Mouse (Mus musculus) liver, embryonic 11.5 days (tissue): ENCODE measurements around the gene Ube2f. TPM values are rescaled to one million over a fixed set of nuclear protein-coding genes. Genes with fewer than 3 reads are reported as not detected.

Source experiments
- ATAC-seq: fragments of 200-750 bp; cut with Nextera tagmentation; replicated peaks from 2 replicates; pipeline ENCODE4 v1.8.0; 2017; ENCODE audit warnings: moderate number of reproducible peaks, mild to moderate bottlenecking, moderate TSS enrichment, moderate library complexity; ENCODE audit not compliant: low FRiP score
- DNase-seq: peaks from one replicate; pipeline ENCODE4 v3.0.0-alpha.2; 2017; ENCODE audit warnings: low spot score
- H3K27ac ChIP-seq: fragments of 300-500 bp; sonication (generic); 2 replicates; pipeline ENCODE4 v1.5.1; 2014; ENCODE audit warnings: mild to moderate bottlenecking, low read depth, low read length, control low read depth
- H3K27me3 ChIP-seq: fragments of 300-500 bp; sonication (generic); replicated peaks from 2 replicates; pipeline ENCODE4 v1.6.1; 2014; ENCODE audit warnings: low read length, mixed read lengths; ENCODE audit not compliant: control insufficient read depth, insufficient read depth
- H3K36me3 ChIP-seq: fragments of 300-500 bp; sonication (generic); 2 replicates; pipeline ENCODE4 v1.6.1; 2014; ENCODE audit warnings: mild to moderate bottlenecking, low read length, moderate library complexity, mixed read lengths; ENCODE audit not compliant: control insufficient read depth, insufficient read depth
- H3K4me1 ChIP-seq: fragments of 300-500 bp; sonication (generic); replicated peaks from 2 replicates; pipeline ENCODE4 v1.6.1; 2014; ENCODE audit warnings: low read length, mixed read lengths; ENCODE audit not compliant: control insufficient read depth, insufficient read depth
- H3K4me2 ChIP-seq: fragments of 300-500 bp; sonication (generic); 2 replicates; pipeline ENCODE4 v1.6.1; 2014; ENCODE audit warnings: mild to moderate bottlenecking, control low read depth, moderate library complexity
- H3K4me3 ChIP-seq: fragments of 300-500 bp; sonication (generic); 2 replicates; pipeline ENCODE4 v1.5.1; 2014; ENCODE audit warnings: low read depth, low read length, control low read depth
- H3K9ac ChIP-seq: fragments of 300-500 bp; sonication (generic); 2 replicates; pipeline ENCODE4 v1.6.1; 2014; ENCODE audit warnings: low read depth, low read length, control low read depth
- H3K9me3 ChIP-seq: fragments of 300-500 bp; sonication (generic); 2 replicates; pipeline ENCODE4 v1.6.1; 2016; ENCODE audit warnings: low read length, inconsistent platforms, mixed read lengths; ENCODE audit not compliant: control insufficient read depth
- WGBS: fragments of 180-500 bp; shearing (Covaris S2); extraction: QIAGEN DNeasy Blood & Tissue Kit; methylation state at CpG from one replicate; pipeline ENCODE4 v1.1.7; 2014; 5-methylcytosine and 5-hydroxymethylcytosine counted together
- polyA plus RNA-seq: library from polyadenylated mRNA; unstranded; fragments of >200 nt; fragmentation: Nextera tagmentation; extraction: Ambion mirVana; gene quantifications from 2 replicates; pipeline ENCODE4 v1.2.1, GENCODE M21; 2014

Gene Ube2f
- polyA plus RNA-seq, 1 experiment from 2014 or later = 78.5 TPM

- Histone ChIP-seq H3K4me3 (no peak overlapping the region), H3K36me3 (no peaks in the 10 kb centered on the region; the same call in 1 of the 2 replicates), H3K27me3 (no peaks in the 10 kb centered on the region), H3K4me2 (peak overlapping the region; percentile 24), H3K27ac (peak overlapping the region; percentile 51), H3K9me3 (no peaks in the 10 kb centered on the region), H3K4me1 (peaks cover 30% of the 10 kb centered on the region), H3K9ac (no peak overlapping the region; the same call in 1 of the 2 replicates)
- WGBS = 71% methylated on average over 5 of the region's 5 CpGs
- ATAC-seq (peak; percentile 22), DNase-seq (no peak)
Measured at GRCm38 (mm10) chr1:91248242-91248641, 1.9 kb upstream of the Ube2f start.

GRCm38 (mm10) chr1:91248970-91249369, 1.1 kb upstream of the Ube2f start:
- H3K4me1 ChIP-seq = peaks cover 30% of the 10 kb centered on the region
- no peaks in the 10 kb centered on the region; the same call in 1 of the 2 replicates for H3K36me3 ChIP-seq
- ATAC-seq (no peak), DNase-seq (no peak)
- H3K27ac ChIP-seq = peak overlapping the region; percentile 51; the same call in 1 of the 2 replicates
- no peaks in the 10 kb centered on the region for H3K27me3 ChIP-seq
- H3K4me2 ChIP-seq = peak overlapping the region; percentile 92
- no peaks in the 10 kb centered on the region for H3K9me3 ChIP-seq
- no peak overlapping the region for H3K9ac ChIP-seq
- peak overlapping the region; percentile 84 for H3K4me3 ChIP-seq
- 40% methylated on average over 4 of the region's 4 CpGs for WGBS

- peak overlapping the region; percentile 78 for H3K27ac ChIP-seq
- peaks cover 30% of the 10 kb centered on the region for H3K4me1 ChIP-seq
- H3K27me3 ChIP-seq = no peaks in the 10 kb centered on the region
- H3K4me2 ChIP-seq = peak overlapping the region; percentile 95
- peak overlapping the region; percentile 84 for H3K4me3 ChIP-seq
- no peaks in the 10 kb centered on the region; the same call in 1 of the 2 replicates for H3K36me3 ChIP-seq
- H3K9me3 ChIP-seq = no peaks in the 10 kb centered on the region
- DNase-seq (no peak), ATAC-seq (peak; percentile 36)
- peak overlapping the region; percentile 88 for H3K9ac ChIP-seq
- WGBS = under 1% methylated on average over 67 of the region's 70 CpGs
Measured at GRCm38 (mm10) chr1:91250415-91251147, 477 bp downstream of the Ube2f start.

- no peak for ATAC-seq
- Histone ChIP-seq H3K9me3 (no peaks in the 10 kb centered on the region), H3K36me3 (no peaks in the 10 kb centered on the region; the same call in 1 of the 2 replicates), H3K27ac (peak overlapping the region; percentile 48; the same call in 1 of the 2 replicates), H3K9ac (peak overlapping the region; percentile 88), H3K27me3 (no peaks in the 10 kb centered on the region), H3K4me1 (peaks cover 30% of the 10 kb centered on the region), H3K4me2 (peak overlapping the region; percentile 95), H3K4me3 (peak overlapping the region; percentile 84)
- no peak for DNase-seq
- 24% methylated on average over 5 of the region's 5 CpGs for WGBS
Measured at GRCm38 (mm10) chr1:91251148-91251650, 1.1 kb downstream of the Ube2f start.

DNA sequence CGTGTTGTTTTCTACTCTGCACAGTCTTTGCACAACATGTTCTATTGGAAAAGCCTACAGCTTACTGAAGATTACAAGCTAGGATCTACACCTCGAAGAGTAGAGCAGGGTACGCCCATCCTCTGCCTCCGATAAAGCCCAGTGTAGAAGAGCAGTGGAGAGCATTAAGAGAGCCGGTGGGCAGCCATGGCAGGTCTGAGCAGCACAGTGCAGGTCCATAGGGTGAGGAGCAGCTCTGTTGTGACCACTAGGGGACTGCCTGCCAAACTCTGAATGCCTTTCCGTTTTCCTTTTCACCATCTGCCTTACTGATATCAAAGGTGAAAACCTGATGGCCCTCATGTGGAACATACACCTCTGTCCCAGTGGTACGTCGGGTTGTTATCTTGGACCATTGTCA, 1.8 kb downstream of the Ube2f start:
- 42% methylated on average over 8 of the region's 8 CpGs for WGBS
- H3K9ac ChIP-seq = no peak overlapping the region
- peak overlapping the region; percentile 84 for H3K4me3 ChIP-seq
- no peaks in the 10 kb centered on the region for H3K27me3 ChIP-seq
- DNase-seq = no peak
- 0 out of 2 replicates have a peak overlapping the region, but pooled peaks have one; percentile 48 for H3K27ac ChIP-seq
- no peaks in the 10 kb centered on the region for H3K9me3 ChIP-seq
- peak; percentile 58 for ATAC-seq
- peak overlapping the region; percentile 95 for H3K4me2 ChIP-seq
- no peaks in the 10 kb centered on the region; the same call in 1 of the 2 replicates for H3K36me3 ChIP-seq
- peaks cover 30% of the 10 kb centered on the region for H3K4me1 ChIP-seq

- DNase-seq (no peak), ATAC-seq (no peak)
- Histone ChIP-seq H3K9me3 (no peaks in the 10 kb centered on the region), H3K27me3 (no peaks in the 10 kb centered on the region), H3K4me1 (no peaks in the 10 kb centered on the region; the same call in 1 of the 2 replicates), H3K4me2 (no peak overlapping the region), H3K9ac (no peak overlapping the region), H3K36me3 (no peaks in the 10 kb centered on the region), H3K27ac (no peak overlapping the region), H3K4me3 (no peak overlapping the region)
Measured at GRCm38 (mm10) chr1:91257918-91258317, 7.8 kb downstream of the Ube2f start.

- H3K4me1 ChIP-seq = no peaks in the 10 kb centered on the region; the same call in 1 of the 2 replicates
- no peaks in the 10 kb centered on the region for H3K36me3 ChIP-seq
- H3K27ac ChIP-seq = no peak overlapping the region
- no peak overlapping the region for H3K9ac ChIP-seq
- H3K4me3 ChIP-seq = no peak overlapping the region
- WGBS = 83% methylated on average over 5 of the region's 5 CpGs
- no peak for DNase-seq
- no peaks in the 10 kb centered on the region for H3K9me3 ChIP-seq
- no peaks in the 10 kb centered on the region for H3K27me3 ChIP-seq
- H3K4me2 ChIP-seq = no peak overlapping the region
- ATAC-seq = no peak
Measured at GRCm38 (mm10) chr1:91259794-91260193, 9.7 kb downstream of the Ube2f start.

DNA sequence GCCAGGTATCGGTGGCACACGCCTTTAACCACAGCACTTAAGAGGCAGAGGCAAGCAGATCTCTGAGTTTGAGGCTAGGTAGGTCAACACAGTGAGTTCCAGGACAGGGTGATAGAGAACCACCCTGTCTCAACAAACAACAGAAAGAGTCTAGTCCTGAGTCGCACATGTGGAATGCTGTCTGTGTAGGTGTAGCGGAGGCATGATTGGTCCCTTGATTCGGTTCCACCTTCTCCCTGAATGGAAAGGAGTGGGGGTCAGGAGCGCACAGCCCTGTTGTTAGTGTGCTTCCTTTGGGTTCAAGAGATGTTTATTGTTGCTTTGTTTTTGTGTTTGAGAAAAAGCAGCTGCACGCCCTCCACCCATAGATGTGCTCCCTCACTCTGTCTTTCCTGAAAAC, 12.4 kb downstream of the Ube2f start:
- no peaks in the 10 kb centered on the region for H3K27me3 ChIP-seq
- 94% methylated on average over 7 of the region's 7 CpGs for WGBS
- H3K4me3 ChIP-seq = no peak overlapping the region
- no peaks in the 10 kb centered on the region; the same call in 1 of the 2 replicates for H3K4me1 ChIP-seq
- ATAC-seq (no peak), DNase-seq (no peak)
- H3K9me3 ChIP-seq = no peaks in the 10 kb centered on the region
- no peak overlapping the region for H3K9ac ChIP-seq
- H3K36me3 ChIP-seq = 0 out of 2 replicates have a peak, but pooled peaks cover 2% of the 10 kb centered on the region
- no peak overlapping the region for H3K27ac ChIP-seq
- H3K4me2 ChIP-seq = no peak overlapping the region
